Mouse (Mus musculus) CH12.LX (cell line): Measurements from ENCODE around the gene Ugcg.

ENCODE experiments used
- CTCF ChIP-seq, 2 experiments: IDR thresholded peaks in 1 of 2; conservative IDR thresholded peaks in 1 of 2; 2 replicates each; pipeline ENCODE4 v1.5.1; 2011 to 2012; ENCODE audit warnings: low read depth in 2 of 2, low read length in 2 of 2, improper control_type of control experiment in 1 of 2, inconsistent platforms in 1 of 2, mild to moderate bottlenecking in 1 of 2, moderate library complexity in 1 of 2
- MEF2A ChIP-seq: IDR thresholded peaks from 2 replicates; pipeline ENCODE4 v1.6.1; 2014; ENCODE audit warnings: low read depth, mild to moderate bottlenecking, inconsistent platforms, low read length, improper control_type of control experiment, borderline replicate concordance
- POLR2A ChIP-seq: IDR thresholded peaks from 2 replicates; pipeline ENCODE4 v1.6.1; 2011; ENCODE audit warnings: low read depth, mild to moderate bottlenecking, improper control_type of control experiment, low read length
- USF2 ChIP-seq: conservative IDR thresholded peaks from 2 replicates; pipeline ENCODE4 v1.6.1; 2011; ENCODE audit warnings: low read depth, low read length, improper control_type of control experiment

DNA sequence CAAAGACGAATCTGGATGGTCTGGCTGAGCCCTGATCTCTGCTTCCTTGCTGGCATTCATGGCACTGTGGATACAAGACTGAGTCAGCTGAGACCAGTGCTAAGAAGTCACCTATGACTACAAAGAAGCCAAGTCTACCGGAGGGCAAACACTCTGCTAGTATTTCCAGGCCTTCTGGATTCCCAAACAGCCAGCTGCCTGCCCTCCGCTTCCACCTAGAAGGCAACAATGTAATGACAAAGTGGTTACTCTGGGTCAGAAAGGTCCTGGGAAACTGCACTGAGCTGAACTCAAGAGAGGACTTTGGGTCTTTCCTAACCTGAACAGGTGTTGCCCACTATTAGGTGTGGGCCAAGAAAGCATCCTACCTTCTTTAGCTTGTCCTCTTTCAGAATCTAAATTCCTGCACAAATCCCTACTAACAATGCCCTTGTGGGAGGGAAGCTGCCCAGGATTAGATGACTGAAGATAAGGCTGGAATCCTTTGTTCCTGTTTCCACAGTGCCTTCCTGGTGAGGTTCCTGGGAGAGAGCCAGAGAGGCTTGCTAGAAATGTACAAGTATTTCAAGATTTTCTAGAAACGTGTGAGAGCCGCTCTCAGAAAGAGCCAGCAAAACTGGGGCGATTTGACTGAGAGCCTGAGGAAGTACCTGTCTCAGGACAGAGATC, 63.5 kb downstream of the Ugcg start:
- no peak for TF ChIP-seq USF2
- no peak for TF ChIP-seq MEF2A
- no peak for TF ChIP-seq CTCF (conservative IDR thresholded peaks at IDR 0.05 in 1 of 2, IDR thresholded peaks at IDR 0.05 in 1 of 2; ENCODE audit: low read depth in 2 of 2, low read length in 2 of 2)
- no peak for TF ChIP-seq POLR2A
